Mouse (Mus musculus) stomach, postnatal 0 days (tissue): ENCODE data around the gene Yipf1. TPM values are rescaled to one million over a fixed set of nuclear protein-coding genes. Genes with fewer than 3 reads are reported as not detected.
"Not testable (repeated sequence)": the region's sequence is repeated elsewhere in the genome, so short reads cannot be mapped to it uniquely, and the experiment has no call there.

Source experiments
- ATAC-seq: fragments of 200-750 bp; cut with Nextera tagmentation; 2 replicates; pipeline ENCODE4 v1.8.0; 2017; ENCODE audit not compliant: low FRiP score, low TSS enrichment
- DNase-seq: peaks from one replicate; pipeline ENCODE4 v3.0.0-alpha.2; 2016; ENCODE audit warnings: low spot score
- H3K27ac ChIP-seq: fragments of 300-500 bp; sonication (generic); replicated peaks from 2 replicates; pipeline ENCODE4 v1.5.1; 2014; ENCODE audit warnings: mild to moderate bottlenecking, control low read depth
- H3K27me3 ChIP-seq: fragments of 300-500 bp; sonication (generic); 2 replicates; pipeline ENCODE4 v1.6.1; 2014; ENCODE audit warnings: low read length; ENCODE audit not compliant: control insufficient read depth, insufficient read depth
- H3K36me3 ChIP-seq: fragments of 300-500 bp; sonication (generic); 2 replicates; pipeline ENCODE4 v1.6.1; 2014; ENCODE audit warnings: low read length, mixed read lengths; ENCODE audit not compliant: control insufficient read depth, insufficient read depth
- H3K4me1 ChIP-seq: fragments of 300-500 bp; sonication (generic); replicated peaks from 2 replicates; pipeline ENCODE4 v1.6.1; 2014; ENCODE audit warnings: antibody characterized with exemption; ENCODE audit not compliant: control insufficient read depth, insufficient read depth
- H3K4me2 ChIP-seq: fragments of 300-500 bp; sonication (generic); replicated peaks from 2 replicates; pipeline ENCODE4 v1.6.1; 2014; ENCODE audit warnings: low read depth, mild to moderate bottlenecking, control low read depth, moderate library complexity
- H3K4me3 ChIP-seq: fragments of 300-500 bp; sonication (generic); 2 replicates; pipeline ENCODE4 v1.5.1; 2014; ENCODE audit warnings: low read depth, low read length, control low read depth
- H3K9ac ChIP-seq: fragments of 300-500 bp; sonication (generic); 2 replicates; pipeline ENCODE4 v1.6.1; 2014; ENCODE audit warnings: mild to moderate bottlenecking, low read length, control low read depth, mixed read lengths
- H3K9me3 ChIP-seq: fragments of 300-500 bp; sonication (generic); 2 replicates; pipeline ENCODE4 v1.6.1; 2016; ENCODE audit warnings: low read length; ENCODE audit not compliant: control insufficient read depth
- CTCF ChIP-seq: IDR thresholded peaks from 2 replicates; pipeline ENCODE4 v1.5.1; 2016; ENCODE audit warnings: antibody characterized with exemption, low read depth, mild to moderate bottlenecking, moderate library complexity
- EP300 ChIP-seq: optimal IDR thresholded peaks from 2 replicates; pipeline ENCODE3; 2016; ENCODE audit warnings: antibody characterized with exemption
- WGBS: fragments of 180-500 bp; shearing (Covaris S2); extraction: QIAGEN DNeasy Blood & Tissue Kit; methylation state at CpG from one replicate; pipeline ENCODE4 v1.1.7; 2014; 5-methylcytosine and 5-hydroxymethylcytosine counted together
- polyA plus RNA-seq: library from polyadenylated mRNA; unstranded; fragments of >200 nt; fragmentation: Nextera tagmentation; extraction: Ambion mirVana; gene quantifications from 2 replicates; pipeline ENCODE4 v1.2.1, GENCODE M21; 2015

Yipf1 gene
- polyA plus RNA-seq, 1 experiment from 2014 or later, result 67.9 TPM

DNA sequence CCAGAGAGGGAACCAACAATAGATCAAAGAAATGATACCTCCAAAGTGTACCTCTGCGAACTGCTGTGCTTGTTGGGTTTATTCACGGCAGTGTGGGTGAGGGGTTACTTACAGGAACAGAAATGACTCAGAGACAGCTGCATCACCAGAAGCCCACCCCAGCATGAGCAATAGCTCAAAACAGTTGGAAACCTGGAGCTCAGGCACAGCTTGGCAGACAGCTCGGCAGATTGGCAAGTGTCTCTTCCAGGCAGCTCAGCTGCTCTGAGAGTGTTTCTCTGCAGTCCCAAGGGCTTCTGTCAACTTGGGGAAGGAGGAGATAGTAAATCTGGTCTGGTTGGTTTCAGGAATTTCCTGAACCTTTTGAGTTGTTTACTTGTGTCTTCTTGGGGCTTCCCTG lies 44.3 kb downstream of the Yipf1 start:
- Histone ChIP-seq H3K27me3 (no peaks in the 10 kb centered on the region), H3K36me3 (peaks cover 3% of the 10 kb centered on the region; the same call in 1 of the 2 replicates), H3K9ac (no peak overlapping the region), H3K4me1 (no peaks in the 10 kb centered on the region), H3K4me3 (no peak overlapping the region), H3K27ac (no peak overlapping the region), H3K4me2 (no peak overlapping the region), H3K9me3 (no peaks in the 10 kb centered on the region)
- ATAC-seq (no peak), DNase-seq (no peak)
- TF ChIP-seq EP300 (no peak), CTCF (no peak)
- WGBS, result 92% methylated on average over 3 of the region's 3 CpGs

DNA sequence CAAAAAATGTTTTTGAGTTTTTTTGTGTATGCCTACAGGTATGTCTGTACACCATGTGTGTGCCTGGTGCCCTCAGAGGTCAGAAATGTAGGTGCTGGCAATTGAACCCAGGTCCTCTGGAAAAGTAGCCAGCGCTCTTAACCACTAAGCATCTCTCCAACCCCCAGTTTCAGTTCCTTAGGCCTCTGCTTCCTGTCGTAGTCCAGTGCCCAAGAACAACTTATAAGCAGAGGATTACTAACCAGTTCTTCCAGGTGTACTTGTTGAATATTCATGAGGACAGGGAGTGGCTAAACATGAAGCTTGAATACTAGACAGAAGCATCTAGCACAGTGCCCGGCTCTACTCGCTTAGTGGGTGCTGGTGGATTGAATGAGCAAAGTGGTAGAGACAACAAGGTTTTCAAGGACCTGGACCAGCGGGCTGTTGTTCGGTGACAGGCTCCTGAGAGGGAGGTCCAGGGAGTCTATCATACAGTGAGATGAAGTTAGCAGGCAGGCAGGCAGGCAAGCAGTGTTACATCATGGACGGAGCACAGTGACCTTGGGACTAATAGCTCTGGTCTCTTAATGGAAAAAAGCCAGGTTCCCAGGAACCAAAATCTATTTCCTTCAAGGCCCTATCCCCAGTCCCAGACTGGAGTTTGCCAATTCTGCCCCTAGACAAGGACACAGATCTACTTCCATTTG lies 46.4 kb downstream of the Yipf1 start:
- H3K9ac ChIP-seq, result no peak overlapping the region
- H3K27ac ChIP-seq, result no peak overlapping the region
- H3K4me1 ChIP-seq, result no peaks in the 10 kb centered on the region
- H3K4me2 ChIP-seq, result no peak overlapping the region
- H3K9me3 ChIP-seq, result no peaks in the 10 kb centered on the region
- H3K36me3 ChIP-seq, result peaks cover 3% of the 10 kb centered on the region; the same call in 1 of the 2 replicates
- TF ChIP-seq CTCF, result no peak
- no peaks in the 10 kb centered on the region for H3K27me3 ChIP-seq
- DNase-seq, result no peak
- WGBS, result 75% methylated on average over 7 of the region's 7 CpGs
- ATAC-seq, result no peak
- H3K4me3 ChIP-seq, result no peak overlapping the region

DNA sequence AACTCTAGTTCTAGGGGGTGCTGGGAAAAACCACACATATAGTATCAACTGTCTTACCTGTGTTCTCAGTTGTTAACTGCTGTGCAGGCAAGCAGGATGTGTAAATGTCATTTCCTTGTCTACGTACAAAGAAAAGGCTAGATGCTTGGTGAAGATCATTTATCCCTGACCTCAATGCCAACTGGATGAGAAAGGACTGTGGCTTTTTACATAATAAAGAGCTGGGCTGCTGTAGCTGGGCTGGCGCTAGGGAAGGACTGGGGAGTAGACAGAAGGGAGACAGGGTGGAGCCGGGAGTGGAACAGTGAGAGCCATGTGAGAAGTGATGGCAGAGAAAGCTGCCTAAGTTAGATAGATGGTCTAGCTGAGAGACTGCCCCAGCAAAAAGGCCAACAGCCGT lies 48.6 kb downstream of the Yipf1 start:
- DNase-seq, result no peak
- ATAC-seq, result no peak
- Histone ChIP-seq H3K4me1 (no peaks in the 10 kb centered on the region), H3K27ac (no peak overlapping the region), H3K9ac (no peak overlapping the region), H3K4me3 (no peak overlapping the region), H3K27me3 (no peaks in the 10 kb centered on the region), H3K9me3 (no peaks in the 10 kb centered on the region), H3K4me2 (no peak overlapping the region), H3K36me3 (peaks cover 3% of the 10 kb centered on the region; the same call in 1 of the 2 replicates)
- 76% methylated on average over 4 of the region's 4 CpGs for WGBS
- no peak for TF ChIP-seq CTCF
- TF ChIP-seq EP300, result no peak

DNA sequence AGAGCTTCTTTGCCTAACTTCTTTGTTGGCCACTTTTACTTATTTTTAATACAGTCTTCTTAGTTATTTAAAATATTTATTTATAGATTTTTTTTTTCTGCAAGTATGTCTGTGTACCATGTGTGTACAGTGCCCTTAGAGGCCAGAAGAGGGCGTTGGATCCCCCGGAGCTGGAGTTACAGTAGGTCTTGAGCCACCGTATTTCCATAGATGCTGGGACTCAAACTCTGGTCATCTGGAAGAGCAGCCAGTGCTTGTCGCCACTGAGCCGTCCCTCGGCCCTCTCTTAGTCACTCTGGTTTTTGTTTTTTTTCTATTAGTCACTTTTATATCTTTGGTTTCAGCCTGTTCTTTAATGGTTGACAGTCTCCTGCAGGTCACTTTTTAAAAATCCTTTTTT lies 49.4 kb downstream of the Yipf1 start:
- ATAC-seq, result no peak
- H3K9ac ChIP-seq, result no peak overlapping the region
- WGBS, result 75% methylated on average over 6 of the region's 6 CpGs

DNA sequence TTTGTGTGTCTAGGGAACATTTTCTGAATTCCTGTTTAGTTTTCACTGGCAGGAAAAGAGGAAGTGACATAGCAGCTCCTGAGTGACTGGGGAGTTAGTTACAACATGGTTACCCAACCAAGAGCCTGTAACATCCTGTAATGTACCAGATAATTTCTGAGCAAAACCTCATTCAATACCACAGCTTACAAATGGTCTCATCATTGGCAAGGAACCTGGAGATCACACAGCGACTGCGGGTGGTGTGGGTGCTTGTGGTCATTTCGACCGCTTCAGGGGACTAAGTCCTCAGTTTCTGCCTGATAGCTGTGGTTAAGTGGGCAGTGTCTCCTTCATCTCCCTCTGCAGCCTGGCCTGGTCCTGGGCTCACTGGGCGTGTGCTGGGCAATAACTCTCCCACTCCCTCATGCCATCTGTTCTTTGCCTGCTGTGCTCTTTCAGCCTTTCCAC lies 50.1 kb downstream of the Yipf1 start:
- Histone ChIP-seq H3K36me3 (no peaks in the 10 kb centered on the region), H3K27ac (no peak overlapping the region), H3K4me2 (no peak overlapping the region), H3K9me3 (no peaks in the 10 kb centered on the region), H3K9ac (no peak overlapping the region), H3K4me3 (no peak overlapping the region), H3K27me3 (no peaks in the 10 kb centered on the region), H3K4me1 (no peaks in the 10 kb centered on the region)
- DNase-seq, result no peak
- ATAC-seq, result no peak
- TF ChIP-seq CTCF (no peak), EP300 (no peak)
- 83% methylated on average over 5 of the region's 5 CpGs for WGBS

More for the DNA sequence above, 49.4 kb downstream of the Yipf1 start:
- no peak overlapping the region for H3K4me3 ChIP-seq
- no peak overlapping the region for H3K27ac ChIP-seq
- TF ChIP-seq CTCF, result peak; percentile 26; the same call in 1 of the 2 replicates
- TF ChIP-seq EP300, result no peak
- no peak for DNase-seq
- H3K36me3 ChIP-seq, result no peaks in the 10 kb centered on the region
- no peaks in the 10 kb centered on the region for H3K4me1 ChIP-seq
- no peak overlapping the region for H3K4me2 ChIP-seq
- no peaks in the 10 kb centered on the region for H3K27me3 ChIP-seq
- no peaks in the 10 kb centered on the region for H3K9me3 ChIP-seq

DNA sequence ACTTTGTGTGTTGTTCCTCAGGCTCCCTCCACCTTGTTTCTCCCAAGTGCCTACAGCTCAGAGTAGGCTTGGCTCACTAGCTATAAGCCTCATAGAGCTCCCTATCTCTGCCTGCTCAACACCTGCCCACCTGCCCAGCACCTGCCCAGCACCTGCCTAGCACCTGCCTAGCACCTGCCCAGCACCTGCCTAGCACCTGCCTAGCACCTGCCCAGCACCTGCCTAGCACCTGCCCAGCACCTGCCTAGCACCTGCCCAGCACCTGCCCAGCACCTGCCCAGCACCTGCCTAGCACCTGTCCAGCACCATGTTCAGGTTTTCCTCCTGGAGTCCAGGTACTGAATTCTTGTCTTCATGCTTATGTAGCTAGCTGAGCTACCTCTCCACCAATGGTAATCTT lies 52.2 kb downstream of the Yipf1 start:
- H3K27ac ChIP-seq, H3K4me1 ChIP-seq, DNase-seq, H3K9me3 ChIP-seq, ATAC-seq, H3K27me3 ChIP-seq, H3K4me3 ChIP-seq, H3K9ac ChIP-seq, H3K4me2 ChIP-seq, H3K36me3 ChIP-seq: not testable (repeated sequence)
